Mouse (Mus musculus) activated CD4-positive, CD25-positive, alpha-beta regulatory T cell, adult 9 weeks (primary cell): ENCODE data around the gene AC140267.1. TPM values are rescaled to one million over a fixed set of nuclear protein-coding genes. Genes with fewer than 3 reads are reported as not detected.

ENCODE experiments used
- polyA plus RNA-seq: library from polyadenylated mRNA; unstranded; fragments of 100-300 nt; shearing (Covaris generic); gene quantifications from one replicate; pipeline ENCODE4 v1.2.1, GENCODE M21; 2017

AC140267.1 gene
- not detected for polyA plus RNA-seq

DNA sequence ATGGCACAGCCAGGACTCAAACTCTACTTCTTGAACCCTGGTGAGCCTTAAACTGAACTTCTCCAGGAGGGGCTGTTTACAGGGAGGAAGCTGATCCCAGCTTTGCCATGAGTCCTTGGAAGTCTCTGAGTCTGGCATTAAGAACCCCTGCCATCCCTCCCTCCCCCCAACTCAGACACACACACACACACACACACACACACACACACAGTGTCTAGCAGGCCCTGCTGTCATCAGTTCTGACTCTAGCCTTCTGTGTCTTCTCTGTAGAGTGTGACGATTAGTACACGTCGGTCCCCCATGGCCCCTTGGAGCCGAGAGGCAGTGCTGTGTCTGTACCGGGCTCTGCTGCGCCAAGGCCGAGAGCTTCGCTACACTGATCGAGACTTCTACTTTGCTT is at the start of gene AC140267.1:
Gene AC140267.1 (plus strand): TSS at position 301 of the 400 bp plus-strand sequence.

GRCm38 (mm10) chr15:80233733-80234509 is 1.7 kb upstream of the AC140267.1 start, which contains the start of gene Mief1:
TSS of gene Mief1 (plus strand) at chr15:80234018.

GRCm38 (mm10) chr15:80254847-80255645 is 19.4 kb downstream of the AC140267.1 start, which contains the start of gene Atf4:
TSS of gene Atf4 (plus strand) at chr15:80255184.

GRCm38 (mm10) chr15:80263610-80264575 is 28.3 kb downstream of the AC140267.1 start, which contains the start of gene Rps19bp1:
TSS of gene Rps19bp1 (minus strand) at chr15:80264315.

Other genes with a start within 250 kb of the AC140267.1 start
- 1.4 TPM for gene Pdgfb, start 220.9 kb upstream of the AC140267.1 start, polyA plus RNA-seq
- 0.27 TPM for gene Syngr1, start 144.5 kb upstream of the AC140267.1 start, polyA plus RNA-seq
- gene Rpl3, start 144.0 kb upstream of the AC140267.1 start, polyA plus RNA-seq: 1,708 TPM
- 22.9 TPM for gene Tab1, start 102.7 kb upstream of the AC140267.1 start, polyA plus RNA-seq
- not detected for gene Mgat3, start 62.1 kb upstream of the AC140267.1 start, polyA plus RNA-seq
- gene Mief1, start 1.8 kb upstream of the AC140267.1 start, polyA plus RNA-seq: 36.6 TPM
- gene Atf4, start 19.3 kb downstream of the AC140267.1 start, polyA plus RNA-seq: 120 TPM
- 30.1 TPM for gene Rps19bp1, start 28.5 kb downstream of the AC140267.1 start, polyA plus RNA-seq
- gene Cacna1i, start 51.4 kb downstream of the AC140267.1 start, polyA plus RNA-seq: 0.02 TPM